Comparison of ENCODE assay signal across 7 mouse cellular contexts in the genomic region with DNA sequence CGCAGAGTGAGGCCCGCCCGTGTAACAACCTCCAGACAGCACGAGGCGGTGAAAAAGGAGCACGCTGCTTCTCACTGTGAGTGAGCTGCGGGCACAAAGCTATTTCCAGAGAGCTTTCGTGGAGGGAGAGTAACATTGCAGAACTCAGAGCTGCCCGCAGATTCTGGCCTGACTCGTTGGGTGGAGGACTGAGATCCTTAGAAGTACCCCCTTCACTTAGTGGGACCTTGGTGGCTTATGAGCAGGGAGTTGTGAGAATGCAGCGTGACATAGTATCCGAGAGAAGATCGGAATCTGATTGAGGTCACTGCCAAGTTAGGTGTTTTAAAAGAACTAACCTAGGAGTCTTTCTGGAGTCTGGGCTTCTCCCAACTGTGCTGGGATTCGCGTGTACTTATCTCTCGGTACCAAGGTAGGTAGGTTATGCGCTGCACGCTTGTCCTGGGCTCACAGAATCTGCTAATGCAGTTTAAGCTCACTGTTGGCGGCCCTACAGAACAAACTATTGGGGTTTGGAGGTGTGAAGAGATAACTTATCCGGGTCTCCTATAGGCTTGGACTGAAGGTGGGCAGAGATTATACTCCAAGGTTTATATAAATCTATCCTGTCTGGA. TPM values are rescaled to one million over a fixed set of nuclear protein-coding genes. Genes with fewer than 3 reads are reported as not detected.
DNase-seq lines count a peak whose midpoint lies in the region; ATAC-seq and TF ChIP-seq lines count a peak whose summit lies in the region.

No protein-coding gene starts in this region.

- WGBS in lung, embryonic 16.5 days, result under 1% methylated on average over 20 of the region's 20 CpGs
- WGBS in embryonic facial prominence, embryonic 13.5 days, result under 1% methylated on average over 20 of the region's 20 CpGs
- under 1% methylated on average over 20 of the region's 20 CpGs for WGBS in hindbrain, embryonic 12.5 days
- WGBS in liver, postnatal 0 days (ENCODE audit: insufficient replicate concordance), result under 1% methylated on average over 20 of the region's 20 CpGs

- peak overlapping the region; percentile 68 for H3K27ac ChIP-seq in lung, embryonic 16.5 days (ENCODE audit: low read length)
- H3K27ac ChIP-seq in embryonic facial prominence, embryonic 13.5 days, result peak overlapping the region; percentile 78
- peak overlapping the region; percentile 73; the same call in 1 of the 2 replicates for H3K27ac ChIP-seq in hindbrain, embryonic 12.5 days
- peak overlapping the region; percentile 87 for H3K27ac ChIP-seq in liver, postnatal 0 days (ENCODE audit: low read depth)

- TF ChIP-seq EP300 in liver, postnatal 0 days (IDR thresholded peaks at IDR 0.05; ENCODE audit: low read depth), result no peak

- peak overlapping the region; percentile 80 for H3K4me2 ChIP-seq in lung, embryonic 16.5 days (ENCODE audit: low read depth, low read length)
- peak overlapping the region; percentile 87 for H3K4me2 ChIP-seq in embryonic facial prominence, embryonic 13.5 days
- H3K4me2 ChIP-seq in hindbrain, embryonic 12.5 days (replicated peaks), result peak overlapping the region; percentile 94
- peak overlapping the region; percentile 79 for H3K4me2 ChIP-seq in liver, postnatal 0 days (ENCODE audit: low read depth, low read length)

- H3K9ac ChIP-seq in lung, embryonic 16.5 days (ENCODE audit: low read length), result peak overlapping the region; percentile 78
- H3K9ac ChIP-seq in embryonic facial prominence, embryonic 13.5 days, result peak overlapping the region; percentile 87
- peak overlapping the region; percentile 78 for H3K9ac ChIP-seq in hindbrain, embryonic 12.5 days
- H3K9ac ChIP-seq in liver, postnatal 0 days (replicated peaks), result peak overlapping the region; percentile 76

- 0 out of 2 replicates have a peak, but pooled peaks cover under 1% of the 10 kb centered on the region for H3K36me3 ChIP-seq in lung, embryonic 16.5 days (ENCODE audit: control insufficient read depth, insufficient read depth, low read length)
- H3K36me3 ChIP-seq in embryonic facial prominence, embryonic 13.5 days, result peaks cover 13% of the 10 kb centered on the region
- H3K36me3 ChIP-seq in hindbrain, embryonic 12.5 days, result peaks cover 14% of the 10 kb centered on the region
- H3K36me3 ChIP-seq in liver, postnatal 0 days (replicated peaks; ENCODE audit: insufficient read depth, low read length), result peaks cover 10% of the 10 kb centered on the region

- TF ChIP-seq CTCF in liver, postnatal 0 days (IDR thresholded peaks at IDR 0.05; ENCODE audit: low read depth), result no peak

- no peaks in the 10 kb centered on the region for H3K27me3 ChIP-seq in lung, embryonic 16.5 days (ENCODE audit: control insufficient read depth, insufficient read depth, low read depth, low read length)
- no peaks in the 10 kb centered on the region for H3K27me3 ChIP-seq in embryonic facial prominence, embryonic 13.5 days
- no peaks in the 10 kb centered on the region for H3K27me3 ChIP-seq in hindbrain, embryonic 12.5 days
- H3K27me3 ChIP-seq in liver, postnatal 0 days (ENCODE audit: insufficient read depth, low read length), result no peaks in the 10 kb centered on the region

- peak overlapping the region; percentile 76 for H3K4me3 ChIP-seq in lung, embryonic 16.5 days (ENCODE audit: low read length)
- H3K4me3 ChIP-seq in embryonic facial prominence, embryonic 13.5 days, result peak overlapping the region; percentile 87
- peak overlapping the region; percentile 89 for H3K4me3 ChIP-seq in hindbrain, embryonic 12.5 days
- H3K4me3 ChIP-seq in liver, postnatal 0 days (ENCODE audit: low read depth, low read length), result peak overlapping the region; percentile 84

- no peaks in the 10 kb centered on the region for H3K9me3 ChIP-seq in lung, embryonic 16.5 days (ENCODE audit: control insufficient read depth, low read length)
- no peaks in the 10 kb centered on the region for H3K9me3 ChIP-seq in embryonic facial prominence, embryonic 13.5 days
- H3K9me3 ChIP-seq in hindbrain, embryonic 12.5 days (replicated peaks), result no peaks in the 10 kb centered on the region
- no peaks in the 10 kb centered on the region for H3K9me3 ChIP-seq in liver, postnatal 0 days (ENCODE audit: low read length)

- ATAC-seq in lung, embryonic 16.5 days (ENCODE audit: low read depth), result peak; percentile 21
- ATAC-seq in embryonic facial prominence, embryonic 13.5 days (ENCODE audit: insufficient number of reproducible peaks, insufficient read depth, low FRiP score, low TSS enrichment, low read depth), result peak; percentile 20; the same call in 1 of the 2 replicates
- ATAC-seq in hindbrain, embryonic 12.5 days (ENCODE audit: low FRiP score), result peak; percentile 78
- ATAC-seq in liver, postnatal 0 days, result peak; percentile 34

- peaks cover 3% of the 10 kb centered on the region for H3K4me1 ChIP-seq in lung, embryonic 16.5 days (replicated peaks; ENCODE audit: control insufficient read depth, insufficient read depth, low read length)
- H3K4me1 ChIP-seq in embryonic facial prominence, embryonic 13.5 days, result peaks cover 19% of the 10 kb centered on the region
- H3K4me1 ChIP-seq in hindbrain, embryonic 12.5 days, result peaks cover 23% of the 10 kb centered on the region
- peaks cover 17% of the 10 kb centered on the region for H3K4me1 ChIP-seq in liver, postnatal 0 days (ENCODE audit: insufficient read depth)

- DNase-seq in lung, postnatal 4 days, result no peak
- no peak for DNase-seq in liver, postnatal 0 days
- no peak for DNase-seq in cerebellum, adult 18-20 months
- no peak for DNase-seq in gastrocnemius, postnatal 25 days

RNA-seq across cellular contexts. Expression of gene Iars, which starts 0.4 kb away (rescaled TPM):
- polyA plus RNA-seq in lung, embryonic 16.5 days (2015; fragmentation: Nextera tagmentation; extraction: Ambion mirVana), result 53.7 and 55.1 TPM in 2 replicates
- polyA plus RNA-seq in embryonic facial prominence, embryonic 13.5 days (2015; fragmentation: Nextera tagmentation; extraction: Ambion mirVana), result 66.6 and 75.3 TPM in 2 replicates
- 77.2 and 80.5 TPM in 2 replicates for polyA plus RNA-seq in hindbrain, embryonic 12.5 days (2016; fragmentation: Nextera tagmentation; extraction: Ambion mirVana)
- 13.4 and 16.9 TPM in 2 replicates for polyA plus RNA-seq in liver, postnatal 0 days (2015; fragmentation: Nextera tagmentation; extraction: Ambion mirVana)
- total RNA-seq in gastrocnemius, postnatal 25 days (2021), result 10 to 100 TPM; 55.4 to 66.6 TPM

RNA-seq across cellular contexts. Expression of gene Nol8, which starts 29.5 kb away (rescaled TPM):
- polyA plus RNA-seq in lung, embryonic 16.5 days (2015; fragmentation: Nextera tagmentation; extraction: Ambion mirVana), result 14.7 and 15.2 TPM in 2 replicates
- 17.1 and 17.5 TPM in 2 replicates for polyA plus RNA-seq in embryonic facial prominence, embryonic 13.5 days (2015; fragmentation: Nextera tagmentation; extraction: Ambion mirVana)
- 23.7 and 29.4 TPM in 2 replicates for polyA plus RNA-seq in hindbrain, embryonic 12.5 days (2016; fragmentation: Nextera tagmentation; extraction: Ambion mirVana)
- polyA plus RNA-seq in liver, postnatal 0 days (2015; fragmentation: Nextera tagmentation; extraction: Ambion mirVana), result 6.8 and 8.0 TPM in 2 replicates
- 10 to 100 TPM in 1 of 2 experiments, 1 to 10 TPM in 1; 8.4 to 10.8 TPM for total RNA-seq in gastrocnemius, postnatal 25 days (2021)

RNA-seq across cellular contexts. Expression of gene Cenpp, which starts 29.8 kb away (rescaled TPM):
- 33.0 and 33.2 TPM in 2 replicates for polyA plus RNA-seq in lung, embryonic 16.5 days (2015; fragmentation: Nextera tagmentation; extraction: Ambion mirVana)
- 27.2 and 29.4 TPM in 2 replicates for polyA plus RNA-seq in embryonic facial prominence, embryonic 13.5 days (2015; fragmentation: Nextera tagmentation; extraction: Ambion mirVana)
- polyA plus RNA-seq in hindbrain, embryonic 12.5 days (2016; fragmentation: Nextera tagmentation; extraction: Ambion mirVana), result 19.3 and 20.6 TPM in 2 replicates
- 13.7 TPM in 2 replicates for polyA plus RNA-seq in liver, postnatal 0 days (2015; fragmentation: Nextera tagmentation; extraction: Ambion mirVana)
- under 1 TPM; 0.78 to 0.92 TPM for total RNA-seq in gastrocnemius, postnatal 25 days (2021)

Comparison
In these comparisons a context has a peak if more than half of its experiments do, and no peak if none do; other contexts are left out.
1. ATAC-seq: peak in every context shown above with its lines; median percentile 78 in hindbrain, embryonic 12.5 days; 34 in liver, postnatal 0 days; 21 in lung, embryonic 16.5 days; 20 in embryonic facial prominence, embryonic 13.5 days.